8 mouse cellular contexts compared by ENCODE assay signal in the genomic region with DNA sequence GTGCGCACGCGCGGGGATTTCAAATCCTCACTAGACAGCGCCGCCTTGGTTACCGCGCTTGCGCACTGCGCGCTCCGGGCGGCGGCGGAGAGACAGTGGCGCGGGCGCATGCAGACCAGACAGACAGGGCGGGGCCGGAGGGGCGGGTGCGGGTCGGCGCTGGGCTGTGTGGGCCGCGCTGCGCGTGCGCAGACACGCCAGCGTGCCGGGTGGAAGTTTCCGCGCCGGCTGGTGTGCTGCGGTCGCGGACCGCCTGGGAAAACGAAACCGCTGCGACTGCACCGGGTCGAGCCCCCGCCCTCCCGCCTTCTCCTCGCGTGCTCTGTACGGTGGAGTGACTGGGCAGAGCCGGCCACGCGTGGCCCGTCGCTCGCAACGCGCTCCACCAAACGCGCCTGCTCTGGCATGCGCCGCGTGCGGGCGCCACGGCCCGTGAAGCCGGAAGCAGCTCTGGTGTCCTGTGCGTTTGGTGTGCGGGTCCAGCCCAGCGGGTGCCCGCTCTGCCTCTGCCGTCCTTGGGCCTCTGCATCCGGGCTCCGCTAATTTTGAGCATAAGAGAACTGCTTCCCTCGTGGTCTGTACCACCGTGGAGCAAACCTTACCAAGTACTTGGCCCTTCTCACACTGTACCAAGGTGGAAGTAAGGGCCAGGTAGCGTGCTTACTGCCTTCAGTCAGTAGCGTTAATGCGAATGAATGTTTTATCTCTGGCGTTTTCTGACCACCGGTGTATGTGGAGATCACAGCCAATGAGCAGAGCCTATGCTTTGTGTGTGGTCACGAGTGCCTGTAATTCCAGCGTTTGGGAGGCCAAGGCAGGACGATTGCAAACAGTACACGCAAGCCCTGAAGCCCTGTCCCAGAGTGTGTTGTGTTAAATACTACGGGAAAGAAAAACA. TPM values are rescaled to one million over a fixed set of nuclear protein-coding genes. Genes with fewer than 3 reads are reported as not detected.
A peak's percentile ranks its signal among the peaks of the same experiment; 100 is the strongest.
DNase-seq lines count a peak whose midpoint lies in the region; ATAC-seq and TF ChIP-seq lines count a peak whose summit lies in the region.

No protein-coding gene starts in this region.

- H3K4me1 ChIP-seq in E14TG2a.4 (replicated peaks; ENCODE audit: low read depth, low read length) = peaks cover 62% of the 10 kb centered on the region
- H3K4me1 ChIP-seq in forebrain, embryonic 12.5 days = peaks cover 54% of the 10 kb centered on the region
- H3K4me1 ChIP-seq in liver, postnatal 0 days (ENCODE audit: insufficient read depth) = peaks cover 31% of the 10 kb centered on the region
- peaks cover 30% of the 10 kb centered on the region for H3K4me1 ChIP-seq in neural tube, embryonic 14.5 days (ENCODE audit: control insufficient read depth, insufficient read depth, low read length)

- no peaks in the 10 kb centered on the region for H3K27me3 ChIP-seq in E14TG2a.4 (ENCODE audit: insufficient read depth, low read length)
- H3K27me3 ChIP-seq in forebrain, embryonic 12.5 days = 0 out of 2 replicates have a peak, but pooled peaks cover 5% of the 10 kb centered on the region
- H3K27me3 ChIP-seq in liver, postnatal 0 days (ENCODE audit: insufficient read depth, low read length) = no peaks in the 10 kb centered on the region
- H3K27me3 ChIP-seq in neural tube, embryonic 14.5 days (ENCODE audit: control insufficient read depth, insufficient read depth, low read length) = no peaks in the 10 kb centered on the region

- WGBS in forebrain, embryonic 12.5 days = under 1% methylated on average over 86 of the region's 86 CpGs
- WGBS in large intestine, adult 2 months = under 1% methylated on average over 84 of the region's 86 CpGs
- under 1% methylated on average over 58 of the region's 86 CpGs for WGBS in liver, postnatal 0 days (ENCODE audit: insufficient replicate concordance)
- under 1% methylated on average over 79 of the region's 86 CpGs for WGBS in neural tube, embryonic 14.5 days

- no peaks in the 10 kb centered on the region for H3K9me3 ChIP-seq in E14TG2a.4 (ENCODE audit: low read length)
- no peaks in the 10 kb centered on the region for H3K9me3 ChIP-seq in forebrain, embryonic 12.5 days
- H3K9me3 ChIP-seq in liver, postnatal 0 days (ENCODE audit: low read length) = no peaks in the 10 kb centered on the region
- no peaks in the 10 kb centered on the region for H3K9me3 ChIP-seq in neural tube, embryonic 14.5 days (ENCODE audit: control insufficient read depth, low read length)

- peak overlapping the region; percentile 90 for H3K4me3 ChIP-seq in E14TG2a.4 (replicated peaks; ENCODE audit: low read length)
- peak overlapping the region; percentile 96 for H3K4me3 ChIP-seq in forebrain, embryonic 12.5 days (replicated peaks)
- peak overlapping the region; percentile 93 for H3K4me3 ChIP-seq in liver, postnatal 0 days (ENCODE audit: low read depth, low read length)
- peak overlapping the region; percentile 85 for H3K4me3 ChIP-seq in neural tube, embryonic 14.5 days (ENCODE audit: low read depth, low read length)

- intact Hi-C loops in heart, postnatal 10 days (cut with DNase I) = loop anchor here (5.0 kb wide), 1 partner anchor 77 kb away; the partner anchor contains the start of gene Srd5a1

- H3K4me2 ChIP-seq in forebrain, embryonic 12.5 days = peak overlapping the region; percentile 87
- peak overlapping the region; percentile 98 for H3K4me2 ChIP-seq in liver, postnatal 0 days (ENCODE audit: low read depth, low read length)
- H3K4me2 ChIP-seq in neural tube, embryonic 14.5 days (ENCODE audit: low read depth, low read length) = peak overlapping the region; percentile 92

- peaks cover 25% of the 10 kb centered on the region for H3K36me3 ChIP-seq in E14TG2a.4 (ENCODE audit: insufficient read depth, low read length)
- H3K36me3 ChIP-seq in forebrain, embryonic 12.5 days (replicated peaks) = peaks cover 8% of the 10 kb centered on the region
- peaks cover 4% of the 10 kb centered on the region for H3K36me3 ChIP-seq in liver, postnatal 0 days (replicated peaks; ENCODE audit: insufficient read depth, low read length)
- no peaks in the 10 kb centered on the region for H3K36me3 ChIP-seq in neural tube, embryonic 14.5 days (ENCODE audit: control insufficient read depth, insufficient read depth, low read length)

- TF ChIP-seq EP300 in liver, postnatal 0 days (IDR thresholded peaks at IDR 0.05; ENCODE audit: low read depth) = no peak

- H3K9ac ChIP-seq in forebrain, embryonic 12.5 days = peak overlapping the region; percentile 95
- peak overlapping the region; percentile 92 for H3K9ac ChIP-seq in liver, postnatal 0 days (replicated peaks)
- peak overlapping the region; percentile 83 for H3K9ac ChIP-seq in neural tube, embryonic 14.5 days (replicated peaks; ENCODE audit: low read depth, low read length)

- DNase-seq in c-Kit-positive CD71-positive TER-119-positive erythroid progenitor cells, embryonic 14.5 days (ENCODE audit: low spot score) = peak; percentile 95
- peak; percentile 97 to 98 for DNase-seq in heart, postnatal 10 days
- DNase-seq in large intestine, adult 2 months (ENCODE audit: low read depth, low spot score) = peak; percentile 88
- DNase-seq in liver, postnatal 0 days = peak; percentile 99
- peak; percentile 99 for DNase-seq in testis, postnatal 10 days (ENCODE audit: low spot score)

- TF ChIP-seq CTCF in E14TG2a.4 (conservative IDR thresholded peaks at IDR 0.05; ENCODE audit: low read length) = no peak
- TF ChIP-seq CTCF in liver, postnatal 0 days (IDR thresholded peaks at IDR 0.05; ENCODE audit: low read depth) = no peak

- peak; percentile 95 for ATAC-seq in forebrain, embryonic 12.5 days (ENCODE audit: low FRiP score)
- ATAC-seq in liver, postnatal 0 days = peak; percentile 90
- ATAC-seq in neural tube, embryonic 14.5 days (ENCODE audit: low read depth) = peak; percentile 93

- peak overlapping the region; percentile 95 for H3K27ac ChIP-seq in forebrain, embryonic 12.5 days
- peak overlapping the region; percentile 99 for H3K27ac ChIP-seq in liver, postnatal 0 days (ENCODE audit: low read depth)
- peak overlapping the region; percentile 95 for H3K27ac ChIP-seq in neural tube, embryonic 14.5 days (ENCODE audit: low read depth, low read length)

RNA-seq across cellular contexts. Expression of gene Tent4a, which starts 0.5 kb away (rescaled TPM):
- 7.1 and 7.4 TPM in 2 replicates for polyA plus RNA-seq in forebrain, embryonic 12.5 days (2016; fragmentation: Nextera tagmentation; extraction: Ambion mirVana)
- 10 to 100 TPM; 17.2 to 17.6 TPM for total RNA-seq in heart, postnatal 10 days (2021)
- 6.3 and 8.1 TPM in 2 replicates for polyA plus RNA-seq in large intestine, adult 2 months (2012; rRNA removed)
- polyA plus RNA-seq in liver, postnatal 0 days (2015; fragmentation: Nextera tagmentation; extraction: Ambion mirVana) = 1.9 and 2.4 TPM in 2 replicates
- polyA plus RNA-seq in neural tube, embryonic 14.5 days (2014; fragmentation: Nextera tagmentation; extraction: Ambion mirVana) = 10.4 and 11.9 TPM in 2 replicates

RNA-seq across cellular contexts. Expression of gene Nsun2, which starts 1.4 kb away (rescaled TPM):
- 107 and 110 TPM in 2 replicates for polyA plus RNA-seq in forebrain, embryonic 12.5 days (2016; fragmentation: Nextera tagmentation; extraction: Ambion mirVana)
- total RNA-seq in heart, postnatal 10 days (2021) = 10 to 100 TPM; 40.9 to 47.6 TPM
- polyA plus RNA-seq in large intestine, adult 2 months (2012; rRNA removed) = 64.7 and 82.7 TPM in 2 replicates
- polyA plus RNA-seq in liver, postnatal 0 days (2015; fragmentation: Nextera tagmentation; extraction: Ambion mirVana) = 46.0 and 47.5 TPM in 2 replicates
- polyA plus RNA-seq in neural tube, embryonic 14.5 days (2014; fragmentation: Nextera tagmentation; extraction: Ambion mirVana) = 73.5 and 85.4 TPM in 2 replicates

Comparison
In these comparisons a context has a peak if more than half of its experiments do, and no peak if none do; other contexts are left out.
1. Peak in every context shown above with its lines: DNase-seq, ATAC-seq, H3K4me3 ChIP-seq and H3K27ac ChIP-seq.